Mouse (Mus musculus): ENCODE results near the gene Enpp6. TPM values are rescaled to one million over a fixed set of nuclear protein-coding genes. Genes with fewer than 3 reads are reported as not detected.

The Enpp6 gene
- polyA plus RNA-seq, 1 experiment from 2014 or later = 2.1 TPM

GRCm38 (mm10) chr8:46953472-46953871 lies 33.2 kb upstream of the Enpp6 start:
- WGBS (ENCODE audit: insufficient replicate concordance) = 18% methylated on average over 7 of the region's 7 CpGs
- Histone ChIP-seq H3K4me1 (ENCODE audit: control insufficient read depth, insufficient read depth, low read length) (no peaks in the 10 kb centered on the region), H3K36me3 (ENCODE audit: control insufficient read depth, insufficient read depth, low read length) (no peaks in the 10 kb centered on the region), H3K27me3 (ENCODE audit: control insufficient read depth, insufficient read depth, low read length) (no peaks in the 10 kb centered on the region), H3K27ac (ENCODE audit: low read depth, low read length) (no peak overlapping the region), H3K9ac (ENCODE audit: low read depth, low read length) (no peak overlapping the region), H3K9me3 (replicated peaks; ENCODE audit: control insufficient read depth, low read length) (no peaks in the 10 kb centered on the region), H3K4me3 (ENCODE audit: low read depth, low read length) (no peak overlapping the region), H3K4me2 (no peak overlapping the region)
- no peak for ATAC-seq (replicated peaks; ENCODE audit: insufficient number of reproducible peaks, low FRiP score, low TSS enrichment)

- no peak overlapping the region for H3K4me2 ChIP-seq
- no peak overlapping the region for H3K27ac ChIP-seq (ENCODE audit: low read depth, low read length)
- no peaks in the 10 kb centered on the region for H3K36me3 ChIP-seq (ENCODE audit: control insufficient read depth, insufficient read depth, low read length)
- 41% methylated on average over 10 of the region's 10 CpGs for WGBS (ENCODE audit: insufficient replicate concordance)
- H3K9me3 ChIP-seq (replicated peaks; ENCODE audit: control insufficient read depth, low read length) = no peaks in the 10 kb centered on the region
- H3K9ac ChIP-seq (ENCODE audit: low read depth, low read length) = no peak overlapping the region
- no peaks in the 10 kb centered on the region for H3K27me3 ChIP-seq (ENCODE audit: control insufficient read depth, insufficient read depth, low read length)
- no peak overlapping the region for H3K4me3 ChIP-seq (ENCODE audit: low read depth, low read length)
- no peaks in the 10 kb centered on the region for H3K4me1 ChIP-seq (ENCODE audit: control insufficient read depth, insufficient read depth, low read length)
- ATAC-seq (replicated peaks; ENCODE audit: insufficient number of reproducible peaks, low FRiP score, low TSS enrichment) = no peak
These were observed 23.9 kb upstream of the Enpp6 start for GRCm38 (mm10) chr8:46962630-46963427.

GRCm38 (mm10) chr8:46963619-46964145 lies 23.0 kb upstream of the Enpp6 start:
- no peak for ATAC-seq (replicated peaks; ENCODE audit: insufficient number of reproducible peaks, low FRiP score, low TSS enrichment)
- Histone ChIP-seq H3K36me3 (ENCODE audit: control insufficient read depth, insufficient read depth, low read length) (no peaks in the 10 kb centered on the region), H3K9me3 (replicated peaks; ENCODE audit: control insufficient read depth, low read length) (no peaks in the 10 kb centered on the region), H3K4me1 (ENCODE audit: control insufficient read depth, insufficient read depth, low read length) (no peaks in the 10 kb centered on the region), H3K27ac (ENCODE audit: low read depth, low read length) (no peak overlapping the region), H3K4me3 (ENCODE audit: low read depth, low read length) (no peak overlapping the region), H3K4me2 (no peak overlapping the region), H3K27me3 (ENCODE audit: control insufficient read depth, insufficient read depth, low read length) (no peaks in the 10 kb centered on the region), H3K9ac (ENCODE audit: low read depth, low read length) (no peak overlapping the region)
- WGBS (ENCODE audit: insufficient replicate concordance) = 23% methylated on average over 8 of the region's 8 CpGs

GRCm38 (mm10) chr8:46965812-46966211 lies 20.9 kb upstream of the Enpp6 start:
- H3K4me2 ChIP-seq = no peak overlapping the region
- WGBS (ENCODE audit: insufficient replicate concordance) = 42% methylated on average over 13 of the region's 14 CpGs
- 0 out of 2 replicates have a peak, but pooled peaks have one; percentile 39 for ATAC-seq (replicated peaks; ENCODE audit: insufficient number of reproducible peaks, low FRiP score, low TSS enrichment)
- H3K4me1 ChIP-seq (ENCODE audit: control insufficient read depth, insufficient read depth, low read length) = no peaks in the 10 kb centered on the region
- no peaks in the 10 kb centered on the region for H3K36me3 ChIP-seq (ENCODE audit: control insufficient read depth, insufficient read depth, low read length)
- H3K4me3 ChIP-seq (ENCODE audit: low read depth, low read length) = no peak overlapping the region
- H3K27ac ChIP-seq (ENCODE audit: low read depth, low read length) = no peak overlapping the region
- H3K9ac ChIP-seq (ENCODE audit: low read depth, low read length) = no peak overlapping the region
- H3K9me3 ChIP-seq (replicated peaks; ENCODE audit: control insufficient read depth, low read length) = no peaks in the 10 kb centered on the region
- H3K27me3 ChIP-seq (ENCODE audit: control insufficient read depth, insufficient read depth, low read length) = no peaks in the 10 kb centered on the region

- H3K4me3 ChIP-seq (ENCODE audit: low read depth, low read length) = no peak overlapping the region
- 83% methylated on average over 3 of the region's 3 CpGs for WGBS (ENCODE audit: insufficient replicate concordance)
- H3K27me3 ChIP-seq (ENCODE audit: control insufficient read depth, insufficient read depth, low read length) = no peaks in the 10 kb centered on the region
- 0 out of 2 replicates have a peak, but pooled peaks cover 1% of the 10 kb centered on the region for H3K9me3 ChIP-seq (replicated peaks; ENCODE audit: control insufficient read depth, low read length)
- H3K4me2 ChIP-seq = no peak overlapping the region
- no peak overlapping the region for H3K9ac ChIP-seq (ENCODE audit: low read depth, low read length)
- no peaks in the 10 kb centered on the region for H3K36me3 ChIP-seq (ENCODE audit: control insufficient read depth, insufficient read depth, low read length)
- no peak for ATAC-seq (replicated peaks; ENCODE audit: insufficient number of reproducible peaks, low FRiP score, low TSS enrichment)
- no peaks in the 10 kb centered on the region for H3K4me1 ChIP-seq (ENCODE audit: control insufficient read depth, insufficient read depth, low read length)
- no peak overlapping the region for H3K27ac ChIP-seq (ENCODE audit: low read depth, low read length)
These were observed 18.0 kb upstream of the Enpp6 start for GRCm38 (mm10) chr8:46968721-46969120.

- Histone ChIP-seq H3K9ac (ENCODE audit: low read depth, low read length) (no peak overlapping the region), H3K4me1 (ENCODE audit: control insufficient read depth, insufficient read depth, low read length) (no peaks in the 10 kb centered on the region), H3K4me2 (no peak overlapping the region), H3K36me3 (ENCODE audit: control insufficient read depth, insufficient read depth, low read length) (no peaks in the 10 kb centered on the region), H3K4me3 (ENCODE audit: low read depth, low read length) (no peak overlapping the region), H3K9me3 (replicated peaks; ENCODE audit: control insufficient read depth, low read length) (0 out of 2 replicates have a peak, but pooled peaks cover 2% of the 10 kb centered on the region), H3K27ac (ENCODE audit: low read depth, low read length) (no peak overlapping the region), H3K27me3 (ENCODE audit: control insufficient read depth, insufficient read depth, low read length) (no peaks in the 10 kb centered on the region)
- no peak for ATAC-seq (replicated peaks; ENCODE audit: insufficient number of reproducible peaks, low FRiP score, low TSS enrichment)
- 52% methylated on average over 2 of the region's 2 CpGs for WGBS (ENCODE audit: insufficient replicate concordance)
These were observed 17.3 kb upstream of the Enpp6 start for GRCm38 (mm10) chr8:46969386-46969785.

GRCm38 (mm10) chr8:46977376-46977775 lies 9.3 kb upstream of the Enpp6 start:
- WGBS (ENCODE audit: insufficient replicate concordance) = 85% methylated on average over 4 of the region's 4 CpGs
- Histone ChIP-seq H3K4me3 (ENCODE audit: low read depth, low read length) (no peak overlapping the region), H3K4me1 (ENCODE audit: control insufficient read depth, insufficient read depth, low read length) (no peaks in the 10 kb centered on the region), H3K9ac (ENCODE audit: low read depth, low read length) (no peak overlapping the region), H3K36me3 (ENCODE audit: control insufficient read depth, insufficient read depth, low read length) (no peaks in the 10 kb centered on the region), H3K9me3 (replicated peaks; ENCODE audit: control insufficient read depth, low read length) (0 out of 2 replicates have a peak, but pooled peaks cover 2% of the 10 kb centered on the region), H3K27me3 (ENCODE audit: control insufficient read depth, insufficient read depth, low read length) (no peaks in the 10 kb centered on the region), H3K27ac (ENCODE audit: low read depth, low read length) (no peak overlapping the region), H3K4me2 (no peak overlapping the region)
- no peak for ATAC-seq (replicated peaks; ENCODE audit: insufficient number of reproducible peaks, low FRiP score, low TSS enrichment)

GRCm38 (mm10) chr8:46982166-46982565 lies 4.5 kb upstream of the Enpp6 start:
- H3K4me1 ChIP-seq (ENCODE audit: control insufficient read depth, insufficient read depth, low read length) = no peaks in the 10 kb centered on the region; the same call in 1 of the 2 replicates

More at GRCm38 (mm10) chr8:46982166-46982565, 4.5 kb upstream of the Enpp6 start:
- Histone ChIP-seq H3K36me3 (ENCODE audit: control insufficient read depth, insufficient read depth, low read length) (no peaks in the 10 kb centered on the region), H3K27me3 (ENCODE audit: control insufficient read depth, insufficient read depth, low read length) (no peaks in the 10 kb centered on the region), H3K4me2 (no peak overlapping the region), H3K27ac (ENCODE audit: low read depth, low read length) (no peak overlapping the region), H3K9ac (ENCODE audit: low read depth, low read length) (no peak overlapping the region), H3K9me3 (replicated peaks; ENCODE audit: control insufficient read depth, low read length) (no peaks in the 10 kb centered on the region), H3K4me3 (ENCODE audit: low read depth, low read length) (no peak overlapping the region)
- no peak for ATAC-seq (replicated peaks; ENCODE audit: insufficient number of reproducible peaks, low FRiP score, low TSS enrichment)
- 52% methylated on average over 6 of the region's 6 CpGs for WGBS (ENCODE audit: insufficient replicate concordance)

Measured in heart, embryonic 11.5 days (tissue).